Mouse (Mus musculus) adrenal gland, adult 8-10 months (tissue): ENCODE data around the gene Irf2bp2. TPM values are rescaled to one million over a fixed set of nuclear protein-coding genes. Genes with fewer than 3 reads are reported as not detected.
A peak's percentile ranks its signal among the peaks of the same experiment; 100 is the strongest.

ENCODE experiments used
- DNase-seq: peaks from one replicate; pipeline ENCODE4 v3.0.0; 2022
- total RNA-seq, 4 experiments: library from RNA; stranded (reverse); gene quantifications; 2 replicates each; pipeline ENCODE4 v1.2.4; 2022

Irf2bp2 gene
- total RNA-seq = 100 to 1,000 TPM in 2 of 4 experiments, 10 to 100 TPM in 2; 74.4 to 129 (median 98.9) TPM

DNA sequence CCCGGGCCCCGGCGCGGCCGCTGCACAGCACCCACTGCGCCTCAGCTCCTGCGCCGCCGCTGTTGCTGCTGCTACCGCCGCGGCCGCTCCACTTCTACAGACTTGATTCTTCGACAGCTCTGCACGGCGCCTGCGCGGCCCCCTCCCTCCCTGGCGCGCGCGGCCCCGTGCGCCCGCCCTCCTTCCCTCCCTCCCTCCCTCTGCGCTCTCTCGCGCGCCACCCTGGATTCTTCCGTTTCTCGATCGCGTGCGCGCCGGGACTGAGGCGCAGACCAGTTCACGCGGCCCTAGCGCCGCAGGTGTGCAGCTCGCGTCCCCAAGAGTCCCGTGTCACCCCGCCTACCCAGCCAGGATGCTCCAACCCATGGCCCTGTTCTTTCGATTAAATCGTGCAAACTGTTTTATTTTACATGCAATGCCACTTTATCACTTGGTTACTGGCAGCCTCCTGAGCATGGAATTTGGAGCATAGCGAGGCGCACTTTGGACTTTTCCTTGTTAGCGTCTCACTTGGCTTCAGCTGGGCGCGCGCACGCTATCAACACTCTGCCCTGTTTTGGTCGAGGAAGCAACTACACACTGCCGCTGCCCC is at the start of gene Irf2bp2:
TSS of gene Irf2bp2 (minus strand) at position 98 of the 592 bp plus-strand sequence.
- peak; percentile 84 for DNase-seq

- no peak for DNase-seq
These were observed 48.9 kb upstream of the Irf2bp2 start for GRCm38 (mm10) chr8:126642665-126643064.

- DNase-seq = no peak
These were observed 47.9 kb upstream of the Irf2bp2 start for GRCm38 (mm10) chr8:126641568-126642295.

DNA sequence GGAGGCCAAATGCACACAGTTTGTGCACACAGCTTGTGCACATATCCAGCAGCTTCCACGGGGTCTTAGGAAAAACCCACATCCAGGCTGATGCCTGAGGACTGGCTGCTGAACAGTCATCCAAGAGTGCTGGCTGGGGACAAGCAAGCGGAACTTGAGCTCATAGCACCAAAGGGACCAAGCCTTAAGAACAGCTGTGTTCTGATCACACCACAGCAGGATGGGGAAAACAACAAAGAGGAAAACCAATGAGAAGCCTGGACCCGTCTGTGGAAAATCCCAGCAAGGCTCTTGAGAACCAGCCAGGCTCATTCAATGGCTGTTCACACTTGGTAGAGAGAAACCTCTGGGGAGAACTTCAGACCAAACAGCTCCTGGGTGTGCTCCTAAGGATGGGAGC is 45.4 kb upstream of the Irf2bp2 start:
- no peak for DNase-seq

- DNase-seq = no peak
These were observed 44.2 kb upstream of the Irf2bp2 start for GRCm38 (mm10) chr8:126638027-126638426.

DNA sequence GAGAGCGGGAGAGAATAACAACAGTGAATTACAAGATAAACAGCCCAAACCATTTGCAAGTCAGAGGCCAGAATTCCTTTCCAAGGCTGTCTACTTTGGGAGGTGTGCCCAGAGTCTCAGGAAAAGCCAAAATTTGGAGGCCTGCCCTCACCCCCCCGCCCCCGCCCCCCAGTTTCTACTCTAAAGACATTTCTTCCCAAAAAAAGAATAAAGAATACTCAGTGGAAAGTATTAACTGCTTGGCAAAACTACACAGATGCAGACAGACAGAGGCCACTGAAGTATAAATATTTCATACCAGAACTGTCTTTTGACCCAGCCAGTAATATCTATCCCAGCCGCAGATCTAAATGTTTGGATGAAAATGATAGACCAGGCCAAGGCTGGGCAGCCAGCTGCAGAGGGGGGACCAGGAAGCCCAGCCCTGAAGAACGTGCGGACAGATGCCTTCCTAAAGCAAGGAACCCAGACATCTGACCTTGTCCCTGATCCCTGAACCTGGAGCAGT is 40.8 kb upstream of the Irf2bp2 start:
- DNase-seq = no peak

DNA sequence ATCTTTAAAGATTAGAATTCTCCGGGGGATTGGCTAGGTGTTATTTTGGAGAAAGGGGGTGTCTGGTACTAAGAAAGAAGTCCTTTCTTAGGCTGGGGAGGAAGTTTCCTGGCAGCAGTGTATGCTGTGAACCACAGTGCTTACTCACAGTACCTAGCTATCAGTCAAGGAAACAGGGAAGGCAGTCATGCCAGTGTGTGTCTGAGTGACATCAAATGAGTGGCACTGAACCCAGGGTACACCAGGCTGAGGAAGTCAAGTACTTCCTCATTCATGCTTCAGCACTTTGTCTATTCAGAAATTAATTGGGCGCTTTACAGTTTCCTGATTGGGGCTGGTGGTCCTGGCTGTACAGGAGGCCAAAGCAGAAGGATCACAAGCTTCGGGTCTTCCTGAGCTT is 34.8 kb upstream of the Irf2bp2 start:
- no peak for DNase-seq

GRCm38 (mm10) chr8:126626415-126626814 is 32.6 kb upstream of the Irf2bp2 start:
- DNase-seq = no peak

GRCm38 (mm10) chr8:126622111-126622795 is 28.5 kb upstream of the Irf2bp2 start:
- no peak for DNase-seq

DNA sequence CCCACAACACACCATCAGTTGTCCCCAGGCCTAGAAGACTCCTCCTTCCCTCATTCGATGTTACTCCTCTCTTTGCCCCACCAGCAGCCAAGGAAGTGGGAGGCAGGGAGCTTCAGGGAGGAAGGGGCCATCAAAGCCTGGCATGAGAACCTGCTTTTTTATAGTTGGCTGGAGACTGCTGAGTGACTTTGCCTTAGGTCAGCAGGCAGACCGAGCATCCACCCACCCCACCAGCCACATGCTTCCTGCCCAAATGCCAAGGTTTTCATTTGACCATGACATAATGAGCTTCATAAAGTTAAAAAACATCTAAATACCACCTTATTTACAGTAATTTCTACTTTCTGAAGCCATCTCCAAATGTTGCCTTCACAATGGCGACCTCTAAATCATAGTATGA is 26.9 kb upstream of the Irf2bp2 start:
- DNase-seq = peak; percentile 64

- DNase-seq = no peak
These were observed 25.7 kb upstream of the Irf2bp2 start for GRCm38 (mm10) chr8:126619487-126619886.

- no peak for DNase-seq
These were observed 23.9 kb upstream of the Irf2bp2 start for GRCm38 (mm10) chr8:126617665-126618064.

- no peak for DNase-seq
These were observed 22.9 kb upstream of the Irf2bp2 start for GRCm38 (mm10) chr8:126616736-126617135.

- peak; percentile 77 for DNase-seq
These were observed 22.0 kb upstream of the Irf2bp2 start for GRCm38 (mm10) chr8:126615765-126616164.

GRCm38 (mm10) chr8:126614740-126615132 is 20.9 kb upstream of the Irf2bp2 start:
- no peak for DNase-seq

DNA sequence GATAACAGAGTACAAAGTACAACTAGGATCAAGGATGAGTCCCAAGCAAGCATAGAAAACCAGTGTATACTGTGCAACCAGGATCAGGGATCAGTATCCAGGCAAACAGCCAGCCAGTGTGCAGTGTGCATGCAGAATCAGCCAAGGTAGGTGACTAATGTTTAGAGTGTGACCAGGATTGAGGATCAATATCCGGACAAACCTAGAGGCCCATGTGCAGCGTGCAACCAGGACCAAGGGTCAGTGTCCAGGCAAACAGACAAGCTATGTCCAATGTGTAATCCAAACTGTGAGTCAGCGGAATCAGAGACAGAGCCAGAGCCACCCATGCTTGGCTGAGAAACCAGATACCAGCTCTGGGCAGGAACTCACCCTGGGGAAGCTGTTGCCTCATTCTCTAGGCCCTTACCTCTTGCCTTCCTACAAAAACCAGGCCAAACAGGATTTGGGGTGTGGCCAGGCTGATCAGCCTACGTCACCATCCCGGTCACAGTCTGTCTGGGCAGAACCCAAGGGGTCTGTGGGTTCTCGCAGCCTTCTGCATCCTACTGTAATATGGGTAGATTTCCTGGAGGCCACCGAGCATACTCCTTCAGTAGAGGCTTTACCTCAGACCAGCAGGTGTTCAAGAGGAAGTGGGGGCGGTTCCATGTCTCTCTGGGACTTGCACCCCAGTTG is 20.4 kb upstream of the Irf2bp2 start:
- peak; percentile 78 for DNase-seq

DNA sequence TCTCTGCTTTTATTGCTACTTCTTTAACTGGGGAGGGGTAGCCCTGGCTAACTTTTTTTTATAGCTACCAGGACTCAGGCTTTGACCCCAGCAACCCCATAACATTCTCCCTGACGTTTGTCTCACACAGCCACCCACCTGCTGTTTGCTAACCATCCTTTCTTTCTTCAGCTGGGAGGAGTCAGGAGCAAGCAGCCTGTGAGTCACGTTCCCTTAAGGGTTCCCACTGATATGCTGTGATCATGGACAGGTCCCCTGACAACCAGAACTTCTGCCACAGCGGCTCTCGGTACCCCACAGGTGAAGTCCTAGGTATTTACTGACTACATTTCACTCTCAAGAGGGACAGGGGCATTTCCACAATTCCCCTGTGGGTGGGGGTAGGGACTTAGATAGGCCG is 19.4 kb upstream of the Irf2bp2 start:
- DNase-seq = no peak

DNA sequence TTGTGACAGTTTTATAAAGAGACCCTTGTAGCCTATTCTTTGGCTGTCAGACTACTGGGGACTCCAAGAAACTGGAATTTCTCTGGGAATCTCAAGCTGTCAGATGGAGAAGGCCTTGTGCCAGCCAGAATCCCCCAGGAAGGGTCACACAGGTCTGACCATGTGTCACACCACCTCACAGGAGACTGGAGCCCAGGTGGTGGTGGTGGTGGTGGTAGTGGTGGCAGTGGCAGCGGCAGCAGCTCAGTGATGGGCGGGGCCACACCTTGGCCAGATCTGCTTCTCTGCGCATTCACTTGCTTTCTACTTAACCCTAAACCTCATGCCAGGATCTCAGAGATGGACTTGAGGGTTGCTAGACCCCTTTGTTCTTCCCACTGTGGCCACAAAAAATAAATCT is 19.0 kb upstream of the Irf2bp2 start:
- DNase-seq = no peak

DNA sequence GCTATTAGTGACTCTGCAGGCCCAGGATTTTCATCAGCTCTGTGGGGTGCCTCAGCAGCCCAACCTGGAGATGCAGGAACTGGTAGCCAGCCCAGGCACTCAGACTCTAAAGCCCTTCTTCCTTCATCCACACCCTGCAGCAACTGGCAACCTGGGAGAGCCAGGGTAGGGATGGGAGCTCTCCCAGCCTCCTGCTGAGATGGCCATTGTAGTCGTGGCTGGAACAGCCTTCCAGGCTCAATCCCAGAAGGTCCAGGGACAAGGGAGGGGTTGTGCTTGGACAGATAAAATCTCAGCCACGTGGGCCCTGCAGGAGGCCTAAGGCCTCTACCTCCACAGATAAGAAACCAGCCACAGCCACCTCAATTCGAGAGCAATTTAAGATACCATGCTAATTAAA is 16.9 kb upstream of the Irf2bp2 start:
- no peak for DNase-seq

- no peak for DNase-seq
These were observed 15.9 kb upstream of the Irf2bp2 start for GRCm38 (mm10) chr8:126609556-126610263.

- no peak for DNase-seq
These were observed 9.6 kb upstream of the Irf2bp2 start for GRCm38 (mm10) chr8:126603241-126603947.

GRCm38 (mm10) chr8:126602641-126603040 is 8.9 kb upstream of the Irf2bp2 start:
- no peak for DNase-seq
